Comparison of ENCODE assay signal across 8 mouse cellular contexts in the genomic region with DNA sequence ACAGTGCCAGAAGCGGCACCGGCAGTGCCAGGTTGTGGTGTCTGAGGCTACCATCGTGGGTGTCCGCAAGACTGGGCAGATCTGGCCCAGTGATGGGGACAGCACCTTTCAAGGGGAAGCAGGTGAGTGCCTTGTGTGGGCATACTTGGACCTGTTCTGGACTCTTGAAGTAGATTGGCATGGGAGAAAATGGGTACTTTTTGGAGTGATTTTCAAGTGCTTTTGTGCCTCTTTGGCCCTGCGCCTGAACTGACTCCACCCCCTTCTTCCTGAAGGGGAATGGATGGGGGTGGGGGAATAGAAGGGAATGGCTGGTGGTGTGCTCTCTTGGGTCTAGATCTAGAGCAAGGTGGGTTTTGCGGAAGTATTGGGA. TPM values are rescaled to one million over a fixed set of nuclear protein-coding genes. Genes with fewer than 3 reads are reported as not detected.
DNase-seq lines count a peak whose midpoint lies in the region; ATAC-seq and TF ChIP-seq lines count a peak whose summit lies in the region.

No protein-coding gene starts in this region.

- peak overlapping the region; percentile 97 for H3K4me2 ChIP-seq in heart, postnatal 0 days (ENCODE audit: low read depth, low read length)
- peak overlapping the region; percentile 84 for H3K4me2 ChIP-seq in midbrain, embryonic 15.5 days

- H3K4me1 ChIP-seq in brown adipose tissue, adult 24 weeks (ENCODE audit: control insufficient read depth, insufficient read depth, insufficient read length, low read length), result peaks cover 20% of the 10 kb centered on the region
- H3K4me1 ChIP-seq in heart, postnatal 0 days (ENCODE audit: control insufficient read depth, insufficient read depth), result peaks cover 27% of the 10 kb centered on the region
- peaks cover 67% of the 10 kb centered on the region for H3K4me1 ChIP-seq in limb, embryonic 10.5 days
- H3K4me1 ChIP-seq in midbrain, embryonic 15.5 days, result peaks cover 70% of the 10 kb centered on the region

- peak; percentile 19 to 37 for DNase-seq in layer of hippocampus, postnatal 14 days (ENCODE audit: low spot score in 2 of 2)
- no peak for DNase-seq in layer of hippocampus, adult 9-11 months
- peak; percentile 11 for DNase-seq in heart, postnatal 0 days (ENCODE audit: low spot score)
- DNase-seq in limb, embryonic 10.5 days (ENCODE audit: low spot score), result no peak
- no peak for DNase-seq in gastrocnemius, postnatal 4 days (ENCODE audit: low spot score in 2 of 2)

- no peaks in the 10 kb centered on the region for H3K36me3 ChIP-seq in heart, postnatal 0 days (replicated peaks; ENCODE audit: control insufficient read depth, insufficient read depth, low read length)
- H3K36me3 ChIP-seq in limb, embryonic 10.5 days, result peaks cover 26% of the 10 kb centered on the region
- no peaks in the 10 kb centered on the region for H3K36me3 ChIP-seq in midbrain, embryonic 15.5 days (replicated peaks)

- peak overlapping the region; percentile 87 for H3K4me3 ChIP-seq in brown adipose tissue, adult 24 weeks (ENCODE audit: insufficient read depth, low read depth, low read length)
- H3K4me3 ChIP-seq in heart, postnatal 0 days (ENCODE audit: low read depth, low read length), result peak overlapping the region; percentile 87
- H3K4me3 ChIP-seq in limb, embryonic 10.5 days, result peak overlapping the region; percentile 91
- H3K4me3 ChIP-seq in midbrain, embryonic 15.5 days, result peak overlapping the region; percentile 73

- TF ChIP-seq EP300 in heart, postnatal 0 days (IDR thresholded peaks at IDR 0.05; ENCODE audit: low read depth), result no peak

- no peaks in the 10 kb centered on the region for H3K9me3 ChIP-seq in heart, postnatal 0 days (replicated peaks; ENCODE audit: control insufficient read depth, low read length)
- H3K9me3 ChIP-seq in limb, embryonic 10.5 days (replicated peaks), result no peaks in the 10 kb centered on the region
- H3K9me3 ChIP-seq in midbrain, embryonic 15.5 days, result no peaks in the 10 kb centered on the region

- WGBS in heart, postnatal 0 days, result 25% methylated on average over 6 of the region's 6 CpGs
- WGBS in limb, embryonic 10.5 days, result 18% methylated on average over 6 of the region's 6 CpGs
- 14% methylated on average over 6 of the region's 6 CpGs for WGBS in midbrain, embryonic 15.5 days

- TF ChIP-seq CTCF in heart, postnatal 0 days (IDR thresholded peaks at IDR 0.05; ENCODE audit: low read depth), result no peak

- H3K9ac ChIP-seq in heart, postnatal 0 days (replicated peaks; ENCODE audit: low read depth, low read length), result no peak overlapping the region
- H3K9ac ChIP-seq in midbrain, embryonic 15.5 days, result peak overlapping the region; percentile 89

- H3K27ac ChIP-seq in brown adipose tissue, adult 24 weeks (replicated peaks; ENCODE audit: low read depth, low read length), result no peak overlapping the region
- no peak overlapping the region for H3K27ac ChIP-seq in heart, postnatal 0 days (ENCODE audit: low read depth)
- peak overlapping the region; percentile 91; the same call in 1 of the 2 replicates for H3K27ac ChIP-seq in limb, embryonic 10.5 days
- H3K27ac ChIP-seq in midbrain, embryonic 15.5 days, result no peak overlapping the region

- no peak for ATAC-seq in heart, postnatal 0 days (ENCODE audit: insufficient read depth, low read depth)
- no peak for ATAC-seq in midbrain, embryonic 15.5 days (replicated peaks)
- no peak for ATAC-seq in erythroid progenitor cell, adult 5-6 weeks (replicated peaks; ENCODE audit: low FRiP score, poor library complexity, severe bottlenecking)

- H3K27me3 ChIP-seq in heart, postnatal 0 days (ENCODE audit: control insufficient read depth, insufficient read depth, low read length), result peaks cover 34% of the 10 kb centered on the region
- H3K27me3 ChIP-seq in limb, embryonic 10.5 days (ENCODE audit: low read depth, poor library complexity, severe bottlenecking), result peaks cover 7% of the 10 kb centered on the region; the same call in 1 of the 2 replicates
- no peaks in the 10 kb centered on the region for H3K27me3 ChIP-seq in midbrain, embryonic 15.5 days (replicated peaks)

RNA-seq across cellular contexts. Expression of a gene that starts 1.8 kb away (rescaled TPM):
- 10 to 100 TPM; 75.0 to 83.2 TPM for total RNA-seq in layer of hippocampus, postnatal 14 days (2021)
- polyA plus RNA-seq in brown adipose tissue, adult 24 weeks (2012; ENCODE audit: insufficient read depth, insufficient read length, missing spikeins), result 9.1 and 9.5 TPM in 2 replicates
- total RNA-seq in heart, postnatal 0 days (2014; rRNA removed; ENCODE audit: low replicate concordance), result 11.4 and 12.1 TPM in 2 replicates
- polyA plus RNA-seq in heart, postnatal 0 days (2015; fragmentation: Nextera tagmentation; extraction: Ambion mirVana), result 9.3 and 10.2 TPM in 2 replicates
- 7.0 and 7.6 TPM in 2 replicates for polyA plus RNA-seq in limb, embryonic 10.5 days (2016; fragmentation: Nextera tagmentation; extraction: Ambion mirVana)
- 17.9 and 19.2 TPM in 2 replicates for polyA plus RNA-seq in midbrain, embryonic 15.5 days (2015; fragmentation: Nextera tagmentation; extraction: Ambion mirVana)
- total RNA-seq in erythroid progenitor cell, adult 5-6 weeks (2015; ENCODE audit: low replicate concordance), result 2.5 and 5.8 TPM in 2 replicates
- 2.7 and 5.4 TPM in 2 replicates for total RNA-seq in erythroid progenitor cell, adult 5-6 weeks (2017; ENCODE audit: low replicate concordance)
- total RNA-seq in gastrocnemius, postnatal 4 days (2021), result 10 to 100 TPM in 1 of 2 experiments, 1 to 10 TPM in 1; 7.3 to 10.5 TPM

RNA-seq across cellular contexts. Expression of a gene that starts 25.3 kb away (rescaled TPM):
- 10 to 100 TPM; 28.8 to 30.6 TPM for total RNA-seq in layer of hippocampus, postnatal 14 days (2021)
- polyA plus RNA-seq in brown adipose tissue, adult 24 weeks (2012; ENCODE audit: insufficient read depth, insufficient read length, missing spikeins), result not detected in 2 replicates
- total RNA-seq in heart, postnatal 0 days (2014; rRNA removed; ENCODE audit: low replicate concordance), result 1.4 and 3.6 TPM in 2 replicates
- polyA plus RNA-seq in heart, postnatal 0 days (2015; fragmentation: Nextera tagmentation; extraction: Ambion mirVana), result 1.4 and 1.5 TPM in 2 replicates
- polyA plus RNA-seq in limb, embryonic 10.5 days (2016; fragmentation: Nextera tagmentation; extraction: Ambion mirVana), result 10.6 and 13.2 TPM in 2 replicates
- polyA plus RNA-seq in midbrain, embryonic 15.5 days (2015; fragmentation: Nextera tagmentation; extraction: Ambion mirVana), result 22.2 and 23.2 TPM in 2 replicates
- total RNA-seq in erythroid progenitor cell, adult 5-6 weeks (2015; ENCODE audit: low replicate concordance), result not detected in 2 replicates
- not detected in 2 replicates for total RNA-seq in erythroid progenitor cell, adult 5-6 weeks (2017; ENCODE audit: low replicate concordance)
- total RNA-seq in gastrocnemius, postnatal 4 days (2021), result 1 to 10 TPM; 1.7 to 2.5 TPM

RNA-seq across cellular contexts. Expression of a gene that starts 29.8 kb away (rescaled TPM):
- total RNA-seq in layer of hippocampus, postnatal 14 days (2021), result 1 to 10 TPM; 1.3 to 1.4 TPM
- polyA plus RNA-seq in brown adipose tissue, adult 24 weeks (2012; ENCODE audit: insufficient read depth, insufficient read length, missing spikeins), result not detected in 2 replicates
- 0.81 TPM in 1 of 2 replicates, not detected in the other for total RNA-seq in heart, postnatal 0 days (2014; rRNA removed; ENCODE audit: low replicate concordance)
- 0.47 TPM in 1 of 2 replicates, not detected in the other for polyA plus RNA-seq in heart, postnatal 0 days (2015; fragmentation: Nextera tagmentation; extraction: Ambion mirVana)
- not detected in 2 replicates for polyA plus RNA-seq in limb, embryonic 10.5 days (2016; fragmentation: Nextera tagmentation; extraction: Ambion mirVana)
- 0.54 and 1.5 TPM in 2 replicates for polyA plus RNA-seq in midbrain, embryonic 15.5 days (2015; fragmentation: Nextera tagmentation; extraction: Ambion mirVana)
- total RNA-seq in erythroid progenitor cell, adult 5-6 weeks (2015; ENCODE audit: low replicate concordance), result not detected in 2 replicates
- not detected in 2 replicates for total RNA-seq in erythroid progenitor cell, adult 5-6 weeks (2017; ENCODE audit: low replicate concordance)
- total RNA-seq in gastrocnemius, postnatal 4 days (2021), result not detected

Comparison
In these comparisons a context has a peak if more than half of its experiments do, and no peak if none do; other contexts are left out.
1. DNase-seq: peak in layer of hippocampus, postnatal 14 days (2 of 2) and heart, postnatal 0 days (single experiment); none in layer of hippocampus, adult 9-11 months (single experiment), limb, embryonic 10.5 days (single experiment) and gastrocnemius, postnatal 4 days (0 of 2).
2. Peak in every context shown above with its lines, with median percentiles within 50 percentile points of each other: H3K4me3 ChIP-seq.